Mouse (Mus musculus): Measurements from ENCODE around the gene Olfr516. TPM values are rescaled to one million over a fixed set of nuclear protein-coding genes. Genes with fewer than 3 reads are reported as not detected.

Gene Olfr516
- not detected for total RNA-seq (2023)

GRCm38 (mm10) chr7:108850429-108850828, at the start of gene Olfr516:
TSS of gene Olfr516 (minus strand) at chr7:108850529.

DNA sequence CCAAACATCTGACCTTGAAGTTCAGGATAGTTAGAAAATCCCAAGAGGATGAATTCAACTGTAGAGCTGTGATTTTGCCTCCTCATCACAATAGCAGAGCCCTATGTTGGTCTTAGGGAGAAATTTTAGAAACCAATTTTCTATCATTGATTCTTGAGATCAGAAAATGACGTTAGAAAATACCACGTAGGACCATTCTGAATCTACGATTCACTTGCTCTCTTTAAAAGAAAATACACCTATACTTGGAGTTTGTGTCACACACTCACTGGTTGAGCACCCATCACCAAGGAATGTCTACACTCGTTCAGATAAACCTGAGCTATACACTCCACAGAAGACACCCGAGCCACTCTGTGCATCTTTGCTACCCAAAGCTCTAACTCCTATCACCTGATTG, 44.0 kb upstream of the Olfr516 start, which contains the start of gene Olfr519:
TSS of gene Olfr519 (minus strand) at position 101 of the 400 bp plus-strand sequence.

DNA sequence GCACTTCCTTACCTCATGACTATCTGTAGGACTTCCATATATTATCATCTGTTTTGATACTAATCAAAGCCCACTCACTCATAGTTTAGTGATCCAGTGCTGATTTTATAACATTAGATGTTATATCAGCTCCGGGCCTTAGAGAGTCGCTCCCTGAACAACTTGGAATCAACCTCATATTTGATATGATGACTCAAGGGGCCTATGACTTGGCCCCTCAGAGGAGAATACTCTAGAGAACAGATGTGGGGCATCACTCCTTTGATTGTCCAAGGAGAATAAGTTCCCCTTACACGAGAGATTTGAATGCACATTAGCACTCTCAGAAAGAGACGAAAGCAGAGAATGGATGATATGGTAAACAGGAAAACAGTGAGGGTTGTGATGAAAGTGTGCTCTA, 34.6 kb upstream of the Olfr516 start, which contains the start of gene Olfr518:
TSS of gene Olfr518 (minus strand) at position 101 of the 400 bp plus-strand sequence.

DNA sequence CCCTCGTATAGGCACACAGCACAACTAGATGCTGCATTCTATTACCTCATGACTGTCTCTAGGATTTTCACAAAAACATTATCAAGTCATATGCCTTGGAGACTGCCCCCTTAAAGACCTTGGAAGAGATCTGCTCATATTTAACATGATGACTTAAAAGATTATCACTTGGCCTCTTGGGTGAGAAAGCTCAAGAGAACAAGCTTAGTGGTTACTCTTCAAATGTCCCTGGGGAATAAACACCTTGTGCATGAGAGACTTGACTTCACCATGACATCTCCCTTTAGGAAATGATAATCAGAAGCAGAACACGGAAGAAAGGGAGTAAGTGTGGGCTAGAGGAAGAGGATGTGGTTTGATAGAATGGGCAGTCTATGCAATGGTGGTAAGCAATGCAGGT, 21.9 kb upstream of the Olfr516 start, which contains the start of gene Olfr517:
TSS of gene Olfr517 (minus strand) at position 101 of the 400 bp plus-strand sequence.

DNA sequence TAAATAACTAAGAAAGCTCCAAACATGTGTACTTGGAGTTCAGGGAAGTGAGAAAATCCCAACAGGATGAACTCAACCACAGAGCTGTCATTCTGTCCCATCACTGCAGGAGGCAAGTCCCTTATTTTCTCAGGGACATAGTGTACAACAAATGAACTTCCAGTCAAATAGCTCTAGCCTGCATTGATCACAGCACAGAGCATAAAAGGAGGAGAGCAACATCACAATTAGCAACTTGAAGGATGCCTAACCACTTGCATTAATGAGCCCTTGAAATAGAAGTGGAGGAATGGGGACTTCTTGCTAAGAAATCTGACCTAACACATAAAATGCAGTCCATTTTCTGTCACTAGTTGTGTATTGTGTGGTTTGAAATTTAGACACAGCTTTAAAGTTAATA, 24.4 kb downstream of the Olfr516 start, which contains the start of gene Olfr514:
TSS of gene Olfr514 (minus strand) at position 101 of the 400 bp plus-strand sequence.

Other genes with a start within 250 kb of the Olfr516 start
- gene Olfr506, start 239.7 kb downstream of the Olfr516 start, total RNA-seq (2023): not detected
- not detected for gene Olfr507, start 228.7 kb downstream of the Olfr516 start, total RNA-seq (2023)
- not detected for gene Olfr508, start 220.5 kb downstream of the Olfr516 start, total RNA-seq (2023)
- gene Olfr509, start 198.6 kb downstream of the Olfr516 start, total RNA-seq (2023): not detected
- not detected for gene Olfr510, start 184.1 kb downstream of the Olfr516 start, total RNA-seq (2023)
- not detected for gene Olfr512, start 137.2 kb downstream of the Olfr516 start, total RNA-seq (2023)
- gene Olfr513, start 99.6 kb downstream of the Olfr516 start, total RNA-seq (2023): not detected
- gene Olfr514, start 24.5 kb downstream of the Olfr516 start, total RNA-seq (2023): not detected
- not detected for gene Olfr517, start 21.9 kb upstream of the Olfr516 start, total RNA-seq (2023)
- not detected for gene Olfr518, start 34.5 kb upstream of the Olfr516 start, total RNA-seq (2023)
- gene Olfr519, start 43.9 kb upstream of the Olfr516 start, total RNA-seq (2023): not detected
- gene Nlrp10, start 79.6 kb upstream of the Olfr516 start, total RNA-seq (2023): under 1 TPM; 0.26 to 0.28 TPM
- 100 to 1,000 TPM; 122 to 123 TPM for gene Eif3f, start 83.9 kb upstream of the Olfr516 start, total RNA-seq (2023)
- gene Tub, start 99.8 kb upstream of the Olfr516 start, total RNA-seq (2023): not detected
- gene Ric3, start 232.8 kb upstream of the Olfr516 start, total RNA-seq (2023): 1 to 10 TPM in 1 of 2 experiments, under 1 TPM in 1; 0.39 to 1.5 TPM